Mouse (Mus musculus): ENCODE data around the gene Znrf1. TPM values are rescaled to one million over a fixed set of nuclear protein-coding genes. Genes with fewer than 3 reads are reported as not detected.

Znrf1 gene
- total RNA-seq, 1 experiment from 2014 or later: 61.9 TPM

DNA sequence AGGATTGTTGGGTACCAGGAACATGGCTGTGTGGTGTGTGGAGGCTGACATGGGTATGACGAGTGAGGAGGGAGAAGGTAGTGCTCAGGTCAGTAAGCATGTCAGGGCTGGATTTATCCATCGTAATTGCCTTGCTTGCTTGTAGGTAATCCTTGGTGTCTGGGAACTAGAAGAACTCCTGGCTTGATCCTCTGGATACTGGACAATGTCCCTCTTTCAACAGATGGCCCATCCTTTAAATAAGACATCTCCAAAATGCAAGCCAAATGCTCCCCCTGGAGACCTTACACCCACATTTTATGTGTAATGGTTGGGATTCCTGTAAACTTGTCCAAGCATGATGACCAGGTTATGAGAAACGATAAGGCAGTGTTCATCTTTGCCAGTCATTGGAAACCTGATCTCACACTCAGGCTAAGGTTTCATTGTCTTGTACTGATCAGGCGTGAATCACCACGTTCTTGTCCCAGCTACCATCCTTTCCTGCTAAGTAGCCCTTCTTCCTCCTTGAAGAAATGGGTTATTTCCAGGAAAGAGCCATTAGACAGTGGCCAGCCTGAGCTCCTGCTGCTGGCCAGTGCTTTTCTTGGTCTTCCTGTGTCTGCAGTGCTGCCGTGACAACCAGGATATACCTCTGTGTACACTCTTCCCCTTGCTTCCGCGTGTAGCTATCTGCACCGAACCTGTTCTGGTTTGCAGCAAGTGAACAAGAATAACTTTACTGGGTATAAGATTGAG, 64.0 kb downstream of the Znrf1 start:
- no peak for DNase-seq

DNA sequence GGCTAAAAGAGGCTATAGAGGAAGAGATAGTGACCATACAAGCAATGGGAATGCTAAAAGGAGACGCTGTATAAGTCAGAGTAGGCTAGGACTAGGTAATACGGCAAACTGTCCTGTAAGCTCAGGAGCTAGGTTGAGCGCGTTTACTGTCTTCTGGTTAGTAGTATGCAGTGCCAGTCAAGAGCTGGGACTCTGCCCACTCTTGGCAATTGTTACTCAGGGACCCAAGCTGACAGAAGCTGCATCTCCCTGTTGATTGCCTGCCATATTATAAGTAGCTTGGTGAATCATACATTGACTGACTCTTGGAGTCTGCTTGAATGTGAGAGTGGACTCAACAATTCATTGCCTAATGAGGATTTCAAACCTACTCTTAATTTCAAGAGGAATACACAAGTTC, 66.2 kb downstream of the Znrf1 start:
- no peak for DNase-seq

DNA sequence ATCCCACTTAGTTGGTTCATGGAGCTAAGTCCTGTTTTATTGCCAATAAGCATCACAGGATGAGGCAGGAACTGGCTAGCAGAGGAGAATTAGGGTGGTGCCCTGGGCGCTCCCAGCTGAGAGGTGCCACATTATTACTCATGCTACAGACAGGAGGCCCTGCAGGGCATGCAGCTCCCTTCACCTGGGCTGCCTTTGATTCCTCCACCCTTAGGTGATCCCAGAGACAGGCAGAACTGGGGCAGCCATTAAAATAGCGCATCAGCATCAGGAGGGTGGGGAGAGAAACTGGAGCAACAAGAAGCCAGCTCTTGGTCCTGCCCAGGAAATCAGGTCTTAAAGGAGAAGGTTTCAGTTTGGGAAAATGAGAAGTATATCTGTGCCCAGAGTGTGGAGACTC, 69.1 kb downstream of the Znrf1 start:
- DNase-seq: no peak

DNA sequence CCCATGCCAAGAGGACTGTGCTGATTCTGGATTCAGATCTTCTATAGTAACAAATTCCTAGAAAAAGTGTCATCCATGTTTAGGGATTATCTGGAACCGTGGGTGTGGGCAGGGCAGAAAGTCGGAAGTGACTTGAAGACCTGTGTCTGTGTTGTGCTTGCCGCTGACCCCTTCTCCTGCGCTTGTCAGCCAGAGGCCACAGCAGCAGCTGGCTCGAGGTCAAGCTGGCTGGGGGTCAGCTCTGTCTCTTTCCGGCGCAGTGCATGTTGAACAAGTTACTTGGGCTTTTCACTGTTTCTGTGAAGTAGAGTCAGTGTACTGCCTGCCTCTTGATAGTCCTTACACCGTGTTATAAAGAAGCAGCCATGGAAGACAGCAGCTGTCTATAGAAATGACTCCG, 71.1 kb downstream of the Znrf1 start:
- no peak for DNase-seq

- DNase-seq: no peak
Measured at GRCm38 (mm10) chr8:111607414-111607813, 71.5 kb downstream of the Znrf1 start.

GRCm38 (mm10) chr8:111613181-111613580, 77.3 kb downstream of the Znrf1 start:
- no peak for DNase-seq

DNA sequence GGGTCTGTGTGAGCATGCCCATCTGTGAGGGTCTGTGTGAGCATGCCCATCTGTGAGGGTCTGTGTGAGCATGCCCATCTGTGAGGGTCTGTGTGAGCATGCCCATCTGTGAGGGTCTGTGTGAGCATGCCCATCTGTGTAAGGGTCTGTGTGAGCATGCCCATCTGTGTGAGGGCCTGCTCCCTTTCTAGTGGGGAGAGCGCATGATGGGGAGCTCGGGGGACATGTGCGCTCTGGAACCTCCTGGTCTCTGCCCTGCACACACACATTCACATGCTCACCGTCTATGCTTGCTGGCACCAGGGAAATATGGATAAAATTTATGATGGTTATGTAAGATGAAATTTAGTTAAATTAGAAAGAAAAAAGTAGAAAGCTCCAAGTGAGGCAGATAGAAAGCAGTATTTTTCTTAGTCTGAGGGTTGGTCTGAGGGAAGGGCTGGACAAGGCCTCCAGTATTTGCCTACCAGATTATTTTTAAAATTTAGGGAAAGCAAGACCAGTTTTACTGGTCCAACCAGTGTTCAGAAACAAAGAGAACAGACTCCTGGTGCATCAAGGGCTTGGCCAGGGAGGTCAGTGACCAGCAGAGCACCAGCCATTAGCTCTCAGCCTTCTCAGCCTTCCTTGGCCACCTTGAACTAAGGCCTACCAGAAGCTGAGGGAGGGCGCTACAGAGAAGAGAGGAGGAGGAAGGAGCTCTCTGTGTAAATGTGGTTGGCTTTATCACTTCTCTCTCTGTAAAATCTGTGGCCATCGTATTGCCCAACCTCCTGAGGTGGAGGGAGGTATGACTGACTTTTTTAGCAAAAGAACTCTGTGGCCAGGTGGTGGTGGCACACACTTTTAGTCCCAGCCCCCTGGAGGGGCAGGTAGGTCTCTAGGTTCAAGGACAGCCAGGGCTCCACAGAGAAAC, 79.1 kb downstream of the Znrf1 start:
- no peak for DNase-seq

DNA sequence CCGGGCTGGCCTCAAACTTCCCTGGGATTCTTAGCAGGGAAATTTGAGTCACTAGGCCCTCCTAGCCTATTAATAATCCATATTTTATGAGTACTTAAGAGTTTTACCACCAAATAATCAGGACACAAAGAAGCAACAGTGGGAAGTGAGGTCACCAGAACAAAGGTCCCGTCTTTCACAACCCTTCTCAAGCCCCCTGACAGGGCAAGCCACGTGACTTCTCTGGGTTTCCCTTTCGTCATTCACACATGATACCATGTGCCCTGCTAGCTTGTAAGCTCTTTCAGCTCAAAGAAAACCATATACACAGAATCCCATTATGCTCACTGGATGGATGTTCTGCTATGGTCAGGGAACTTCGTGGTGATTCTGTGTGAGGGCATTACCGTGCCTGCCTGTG, 81.9 kb downstream of the Znrf1 start:
- DNase-seq: no peak

GRCm38 (mm10) chr8:111618273-111618672, 82.4 kb downstream of the Znrf1 start:
- DNase-seq: no peak

GRCm38 (mm10) chr8:111619936-111620335, 84.0 kb downstream of the Znrf1 start:
- peak; percentile 42 for DNase-seq

GRCm38 (mm10) chr8:111622104-111622503, 86.2 kb downstream of the Znrf1 start:
- no peak for DNase-seq

- DNase-seq: no peak
Measured at GRCm38 (mm10) chr8:111622553-111622952, 86.7 kb downstream of the Znrf1 start.

DNA sequence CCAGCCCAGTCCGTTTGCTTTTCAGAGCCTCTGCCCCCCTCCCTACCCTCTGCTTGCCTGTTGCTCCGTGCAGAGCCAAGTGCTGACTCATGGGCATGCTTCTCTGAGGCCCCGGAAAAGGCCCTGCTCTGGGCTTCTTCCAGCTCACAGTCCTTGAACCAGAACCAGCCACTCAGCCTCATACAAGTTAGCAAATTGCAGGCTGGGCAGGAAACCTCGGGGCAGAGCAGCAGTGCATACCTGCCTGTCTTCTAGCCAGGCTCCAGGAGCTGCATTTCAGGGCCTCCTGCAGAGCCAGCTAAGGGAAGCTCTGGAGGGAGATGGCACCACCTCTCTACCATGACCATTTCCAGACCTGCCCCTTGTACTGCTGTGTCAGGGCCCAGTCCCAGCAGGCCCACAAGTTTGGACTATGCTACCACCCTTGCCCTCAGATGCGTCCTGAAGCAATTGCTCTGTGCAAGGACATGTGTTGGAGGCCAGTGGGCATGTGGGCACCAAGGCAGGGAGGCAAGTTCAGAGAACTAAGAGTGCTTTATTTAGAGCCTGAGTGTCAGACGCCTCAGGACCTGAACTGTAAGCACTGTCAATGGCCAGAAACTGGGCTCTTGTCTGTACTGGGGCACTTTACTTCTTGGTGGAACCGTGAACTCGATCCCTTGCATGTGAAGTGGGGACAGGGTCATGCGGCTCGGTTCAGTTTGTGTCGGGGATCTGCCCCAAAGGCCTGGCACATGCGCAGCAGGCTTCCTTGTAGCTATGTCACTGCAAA, 88.4 kb downstream of the Znrf1 start:
- peak; percentile 83 for DNase-seq

DNA sequence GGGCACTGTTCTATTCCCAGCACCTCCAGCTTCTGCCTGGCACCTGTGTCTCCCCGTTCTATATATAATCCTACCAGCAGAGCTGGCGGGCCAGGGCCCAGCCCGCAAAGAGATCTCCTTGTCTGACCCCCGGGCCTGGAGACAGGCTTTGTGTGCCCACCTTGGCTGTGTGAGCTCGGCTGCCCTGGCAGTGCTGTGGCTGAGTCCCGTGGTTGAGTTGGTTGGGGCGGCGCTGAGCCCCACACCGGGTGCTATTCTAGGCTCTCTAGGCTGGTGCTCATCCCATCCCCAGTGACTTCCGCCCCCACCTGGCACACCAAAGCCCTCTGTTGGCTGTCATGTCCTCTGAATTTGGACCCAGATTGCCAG, 88.9 kb downstream of the Znrf1 start:
- no peak for DNase-seq

DNA sequence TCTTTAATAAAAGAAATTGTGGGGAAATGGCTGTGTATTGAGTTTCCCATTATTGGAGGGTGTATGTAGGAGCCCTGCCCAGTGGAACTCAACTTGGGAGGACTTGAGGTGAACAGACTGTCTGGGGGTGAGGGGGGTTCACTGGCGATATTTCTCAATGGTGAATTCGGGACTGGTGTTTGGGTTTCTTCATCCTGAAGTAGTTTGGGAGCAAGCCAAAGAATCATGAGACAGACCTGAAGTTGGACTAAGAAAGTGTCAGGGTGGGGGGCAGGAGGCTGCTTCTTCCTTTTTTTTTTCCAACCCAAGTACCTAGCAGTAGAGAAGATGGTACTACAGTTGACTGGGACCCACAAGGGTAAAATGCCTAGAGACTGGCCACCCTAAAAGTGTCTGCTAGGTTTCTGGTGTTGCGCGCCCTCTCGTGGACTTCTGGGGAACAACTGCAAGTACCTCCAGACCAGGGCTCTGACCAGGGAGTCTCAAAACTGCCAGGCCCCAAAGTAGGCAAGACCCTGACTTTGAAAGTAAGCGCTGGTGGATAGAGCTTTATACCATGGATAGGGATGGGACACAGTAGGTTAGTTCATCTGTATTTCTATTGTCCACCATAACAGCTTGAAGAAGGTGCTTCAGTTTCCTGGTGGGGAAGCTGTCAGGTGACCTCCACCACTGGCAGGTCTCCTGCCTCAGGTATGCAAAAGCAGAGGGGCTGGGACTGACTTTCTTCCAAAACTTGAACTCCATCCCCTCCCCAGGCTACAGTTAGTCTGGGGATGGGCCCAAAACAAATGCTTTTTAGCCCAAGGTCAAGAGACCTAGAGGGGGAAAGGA, 90.0 kb downstream of the Znrf1 start:
- DNase-seq: peak; percentile 81

GRCm38 (mm10) chr8:111626528-111626820, 90.6 kb downstream of the Znrf1 start:
- no peak for DNase-seq

GRCm38 (mm10) chr8:111626933-111627332, 91.0 kb downstream of the Znrf1 start:
- no peak for DNase-seq

- no peak for DNase-seq
Measured at GRCm38 (mm10) chr8:111627923-111628322, 92.0 kb downstream of the Znrf1 start.

DNA sequence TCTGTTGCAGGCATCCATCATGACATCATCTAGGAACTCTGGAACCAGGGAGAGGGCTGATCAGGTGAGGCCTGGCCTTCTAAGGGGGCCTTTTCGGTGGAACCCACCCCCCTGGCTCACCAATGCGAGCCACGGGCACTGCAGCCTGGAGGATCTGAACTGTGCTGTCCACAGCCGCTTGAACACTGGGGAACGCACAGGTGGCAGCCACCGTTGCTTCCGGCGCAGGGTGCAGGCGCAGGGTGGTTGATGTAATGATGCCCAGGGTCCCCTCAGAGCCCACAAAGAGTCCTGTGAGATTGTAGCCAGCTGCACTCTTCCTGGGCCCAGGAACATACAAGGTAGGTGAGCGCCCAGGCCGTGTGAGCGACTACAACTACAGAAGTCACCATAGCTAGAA, 92.5 kb downstream of the Znrf1 start:
- DNase-seq: no peak

GRCm38 (mm10) chr8:111628894-111629501, 93.1 kb downstream of the Znrf1 start:
- no peak for DNase-seq

DNA sequence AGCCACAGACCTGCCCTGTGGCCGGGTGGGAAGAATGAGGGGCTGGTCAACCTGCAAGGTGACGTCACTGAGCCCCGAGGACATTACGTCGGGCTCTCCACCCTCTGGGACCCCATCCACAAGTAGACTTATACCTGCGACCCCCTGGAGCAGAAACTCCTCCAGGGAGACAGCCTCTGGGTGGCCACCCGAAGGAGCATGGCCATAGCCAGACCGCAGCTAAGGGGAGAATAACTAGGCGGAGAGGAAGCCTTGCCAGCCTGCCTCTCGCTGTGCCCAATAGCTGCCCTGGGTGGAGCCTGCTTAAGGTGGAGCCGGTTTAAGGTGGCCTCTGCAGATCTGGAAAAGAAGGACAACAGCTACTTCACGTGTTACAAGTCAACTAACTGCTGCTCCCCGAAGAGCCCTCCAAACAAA, 94.2 kb downstream of the Znrf1 start, which contains the start of gene Ldhd:
Ldhd (minus strand) TSS at position 270 of the 417 bp plus-strand sequence.
- peak; percentile 76 for DNase-seq

Measured in adrenal gland, postnatal 25 days (tissue).